14 mouse cellular contexts compared by ENCODE assay signal in genomic region chr13:99579596-99580175, GRCm38 (mm10).
DNase-seq lines count a peak whose midpoint lies in the region; ATAC-seq lines count a peak whose summit lies in the region.
"Had no signal": no experiment of that assay in that cellular context is flagged by ENCODE, and none has a peak within 500 bp of the region (broad histone marks: within the 10 kb centered on the region; RNA-seq: fewer than 3 reads in every experiment).

No protein-coding gene starts in this region.

- WGBS in hindbrain, embryonic 15.5 days: 51% methylated on average over 8 of the region's 8 CpGs
- WGBS in intestine, embryonic 16.5 days: 69% methylated on average over 8 of the region's 8 CpGs

- peak; percentile 36 for DNase-seq in adrenal gland, postnatal 10 days
- no peak for DNase-seq in adrenal gland, adult 8-10 months
- DNase-seq in left cerebral cortex, adult 9 months (ENCODE audit: low spot score in 2 of 2): peak; percentile 28 to 32
- DNase-seq in left cerebral cortex, postnatal 4 days: no peak
- DNase-seq in retina, postnatal 1 day: peak; percentile 59
- no peak for DNase-seq in kidney, postnatal 36 days
- DNase-seq: cerebellum, adult 2 months; liver, embryonic 13.5 days; lung, postnatal 36 days had no signal

- no peak overlapping the region for H3K4me2 ChIP-seq in hindbrain, embryonic 15.5 days
- H3K4me2 ChIP-seq in intestine, embryonic 16.5 days (ENCODE audit: low read depth, low read length): no peak overlapping the region
- H3K4me2 ChIP-seq: intestine, embryonic 15.5 days; liver, embryonic 13.5 days had no signal

- H3K27ac ChIP-seq in hindbrain, embryonic 15.5 days (replicated peaks): no peak overlapping the region
- no peak overlapping the region for H3K27ac ChIP-seq in intestine, embryonic 16.5 days (ENCODE audit: low read length)
- H3K27ac ChIP-seq: intestine, embryonic 15.5 days; left cerebral cortex, adult 2 months; liver, embryonic 13.5 days had no signal

- H3K9me3 ChIP-seq in hindbrain, embryonic 15.5 days: no peaks in the 10 kb centered on the region
- H3K9me3 ChIP-seq in intestine, embryonic 16.5 days (ENCODE audit: control insufficient read depth, low read length): no peaks in the 10 kb centered on the region
- H3K9me3 ChIP-seq: intestine, embryonic 15.5 days had no signal

- ATAC-seq in hindbrain, embryonic 15.5 days (ENCODE audit: low FRiP score, low read depth): peak; percentile 66; the same call in 1 of the 2 replicates
- ATAC-seq in intestine, embryonic 16.5 days: no peak
- ATAC-seq: intestine, embryonic 15.5 days had no signal

- H3K36me3 ChIP-seq in hindbrain, embryonic 15.5 days: no peaks in the 10 kb centered on the region
- H3K36me3 ChIP-seq in intestine, embryonic 16.5 days (ENCODE audit: control insufficient read depth, insufficient read depth, low read length): no peaks in the 10 kb centered on the region
- H3K36me3 ChIP-seq: G1E; intestine, embryonic 15.5 days; liver, embryonic 13.5 days had no signal

- no peak overlapping the region for H3K9ac ChIP-seq in hindbrain, embryonic 15.5 days
- H3K9ac ChIP-seq in intestine, embryonic 16.5 days (ENCODE audit: low read depth, low read length): no peak overlapping the region
- H3K9ac ChIP-seq: intestine, embryonic 15.5 days; liver, embryonic 13.5 days had no signal

- no peaks in the 10 kb centered on the region for H3K27me3 ChIP-seq in hindbrain, embryonic 15.5 days
- no peaks in the 10 kb centered on the region for H3K27me3 ChIP-seq in intestine, embryonic 16.5 days (replicated peaks; ENCODE audit: control insufficient read depth, insufficient read depth, low read length)
- H3K27me3 ChIP-seq: intestine, embryonic 15.5 days; liver, embryonic 13.5 days had no signal

- H3K4me3 ChIP-seq in hindbrain, embryonic 15.5 days: no peak overlapping the region
- no peak overlapping the region for H3K4me3 ChIP-seq in intestine, embryonic 16.5 days (ENCODE audit: low read length)
- H3K4me3 ChIP-seq: intestine, embryonic 15.5 days; left cerebral cortex, adult 2 months; liver, embryonic 13.5 days had no signal

- H3K4me1 ChIP-seq in hindbrain, embryonic 15.5 days (replicated peaks): peaks cover 3% of the 10 kb centered on the region
- no peaks in the 10 kb centered on the region for H3K4me1 ChIP-seq in intestine, embryonic 16.5 days (ENCODE audit: control insufficient read depth, insufficient read depth, low read length)
- H3K4me1 ChIP-seq: intestine, embryonic 15.5 days; liver, embryonic 13.5 days had no signal

- intact Hi-C loops in left cerebral cortex, postnatal 4 days (cut with DNase I): no loop called here

Comparison
In these comparisons a context has a peak if more than half of its experiments do, and no peak if none do; other contexts are left out.
1. DNase-seq: peak in adrenal gland, postnatal 10 days (single experiment), left cerebral cortex, adult 9 months (2 of 2) and retina, postnatal 1 day (single experiment); none in adrenal gland, adult 8-10 months (single experiment), left cerebral cortex, postnatal 4 days (single experiment) and kidney, postnatal 36 days (0 of 2).